Mouse (Mus musculus) layer of hippocampus, adult 11-12 months (tissue): Measurements from ENCODE around the gene St3gal3.

Experiments
- DNase-seq: peaks from one replicate; pipeline ENCODE4 v3.0.0; 2022; ENCODE audit warnings: low spot score

Gene St3gal3

DNA sequence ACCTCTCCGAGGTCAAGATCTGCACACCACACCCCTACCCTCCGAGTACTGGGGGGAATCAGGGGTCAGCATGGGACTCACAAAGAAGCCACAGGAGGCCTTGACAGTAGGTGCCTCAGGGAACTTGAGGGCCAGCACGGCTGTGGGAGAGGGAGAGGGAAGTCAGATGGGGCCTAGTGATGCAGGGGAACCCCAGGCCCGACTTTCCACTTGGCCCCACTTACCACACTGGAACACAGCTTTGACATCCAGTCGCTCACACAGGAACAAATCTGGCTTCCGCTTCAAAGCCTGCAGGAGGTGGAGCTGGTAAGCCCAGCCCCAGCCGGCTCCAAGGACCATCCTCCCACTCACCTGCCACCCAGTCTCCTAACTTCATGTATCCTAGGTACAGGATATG lies 239.4 kb downstream of the St3gal3 start:
- DNase-seq, result no peak

DNA sequence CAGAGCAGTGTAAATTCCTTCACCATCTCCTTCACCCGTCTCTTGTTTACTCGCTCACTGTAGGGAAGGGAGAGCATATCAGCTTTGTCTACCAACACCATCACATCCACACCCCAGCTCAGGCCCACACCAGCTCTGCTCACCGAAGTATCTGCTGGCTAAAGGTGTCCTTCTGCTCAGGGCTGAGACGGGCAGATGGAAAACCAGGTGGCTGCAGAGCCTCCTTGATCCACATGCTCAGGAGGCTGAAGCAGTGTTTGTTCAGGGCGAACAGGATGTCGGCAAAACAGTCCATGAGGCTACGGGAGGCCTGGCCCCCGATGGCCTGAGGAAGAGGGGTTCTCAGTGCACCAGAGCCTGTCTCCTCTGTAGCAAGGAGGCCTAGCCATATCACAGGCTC lies 240.1 kb downstream of the St3gal3 start:
- no peak for DNase-seq

DNA sequence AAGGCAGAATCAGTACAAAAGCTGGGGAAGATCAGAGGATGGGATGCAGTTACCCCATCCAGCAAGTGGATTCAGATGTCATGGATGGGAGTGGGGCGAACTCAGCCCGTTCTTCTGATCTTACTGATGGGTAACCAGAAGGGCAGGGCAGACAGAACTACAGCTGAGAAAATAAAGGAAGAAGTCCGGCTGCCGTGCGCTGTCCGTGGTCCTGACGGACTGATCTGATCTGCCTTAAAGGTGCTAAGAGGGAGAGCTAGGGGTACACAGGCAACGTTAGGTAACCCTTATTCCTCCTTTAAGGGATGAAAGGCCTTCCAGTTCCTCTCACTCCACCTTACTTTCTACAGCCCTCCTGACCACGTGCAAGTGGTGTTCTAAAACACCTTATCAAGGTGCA lies 241.3 kb downstream of the St3gal3 start:
- no peak for DNase-seq

DNA sequence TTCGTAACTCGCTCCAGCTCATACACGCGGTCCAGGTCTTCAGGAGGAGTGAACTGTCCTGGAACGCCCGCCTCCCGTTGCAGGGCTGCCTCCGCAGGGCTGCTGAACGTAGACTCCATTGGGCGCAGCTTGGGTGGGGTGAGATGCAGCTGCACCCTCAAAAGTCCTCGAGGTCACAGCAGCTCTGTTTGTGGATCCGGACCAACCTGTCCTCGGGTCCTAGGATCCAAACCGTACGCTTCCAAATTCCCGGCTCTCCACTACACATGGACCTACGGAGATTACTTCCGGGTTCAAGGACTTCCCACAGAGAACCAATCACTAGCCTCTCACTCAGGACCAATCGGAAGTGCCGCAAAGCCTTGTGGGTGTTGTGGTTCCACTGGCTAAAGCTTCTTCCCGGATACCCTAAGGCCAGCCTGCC lies 243.0 kb downstream of the St3gal3 start, which contains the start of gene Dph2:
Gene Dph2 (minus strand): TSS at position 295 of the 424 bp plus-strand sequence.
- DNase-seq, result peak; percentile 85

DNA sequence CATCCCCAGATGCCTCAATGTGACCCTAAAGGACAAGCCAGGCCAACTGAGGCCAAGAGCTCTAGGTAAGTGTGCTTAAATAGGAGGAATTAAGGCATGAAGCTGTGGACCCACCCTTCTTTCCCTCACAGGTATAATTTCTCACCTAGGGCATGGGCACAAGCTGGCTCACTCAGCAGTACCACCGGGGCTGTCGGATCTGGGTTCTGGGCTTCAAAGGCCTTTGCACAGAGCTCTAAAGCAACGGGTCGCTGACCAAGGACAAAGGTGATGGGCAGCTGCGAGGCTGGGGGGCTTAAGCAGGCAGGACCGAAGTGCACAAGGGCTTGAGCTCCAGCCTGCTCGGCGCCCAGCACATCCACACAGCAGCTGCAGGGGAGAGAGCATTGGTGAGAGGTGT lies 244.0 kb downstream of the St3gal3 start:
- DNase-seq, result no peak

DNA sequence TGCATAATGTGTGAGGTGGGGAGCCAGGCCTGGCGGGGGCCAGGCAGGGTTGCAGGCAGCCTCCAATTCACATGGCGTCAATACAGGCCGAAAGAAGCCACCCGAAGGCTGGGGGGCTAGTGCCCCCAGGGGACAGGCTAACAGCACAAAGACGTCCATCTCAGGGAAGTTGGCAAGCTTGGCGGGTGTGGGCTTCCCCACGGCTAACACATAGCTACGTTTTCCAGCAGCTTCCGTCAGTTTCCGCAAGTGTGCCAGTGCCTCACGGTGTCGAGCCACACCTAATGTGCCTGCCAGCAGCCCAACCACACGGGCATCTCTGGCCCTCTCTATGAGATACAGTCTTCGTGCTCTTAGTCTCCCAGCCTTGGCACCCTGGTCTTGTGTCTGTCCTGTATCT lies 244.7 kb downstream of the St3gal3 start:
- no peak for DNase-seq

DNA sequence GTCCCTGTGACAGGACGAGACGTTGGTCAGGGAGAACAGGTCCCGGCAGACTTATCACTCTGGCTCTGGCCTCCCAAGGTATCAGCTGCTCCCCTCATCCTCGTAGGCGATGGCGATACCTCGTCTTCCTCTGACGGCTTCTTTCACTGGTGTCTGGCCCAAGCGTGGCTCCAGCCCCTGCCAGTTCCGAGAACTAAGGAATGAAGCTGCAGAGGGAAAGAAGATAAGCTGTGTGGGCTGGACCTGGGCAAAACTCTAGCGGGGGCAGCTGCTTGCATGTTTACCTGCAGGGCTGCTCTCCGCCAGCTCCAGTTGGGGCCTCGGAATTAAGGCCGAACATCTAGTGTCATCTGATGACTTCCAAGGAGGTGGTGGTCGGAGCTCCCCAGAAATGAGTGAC lies 245.2 kb downstream of the St3gal3 start:
- no peak for DNase-seq

DNA sequence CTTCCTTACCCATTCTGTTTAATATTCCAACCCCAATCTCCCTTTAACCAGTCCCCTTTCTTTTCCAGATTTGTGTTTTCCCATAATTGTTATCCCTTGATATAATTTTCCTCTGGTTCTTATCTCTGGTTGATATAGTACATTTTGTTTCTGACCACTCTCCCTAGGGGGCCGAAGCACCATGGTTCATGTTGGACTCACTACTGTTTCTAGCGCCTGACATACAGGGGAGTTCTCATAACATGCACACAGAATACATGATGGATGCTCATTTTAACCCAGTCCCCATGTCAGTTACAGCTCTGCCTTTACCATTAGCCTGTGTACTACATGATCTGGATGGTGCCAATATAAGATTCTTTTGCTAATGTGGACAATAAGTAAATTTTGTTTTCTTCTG lies 246.8 kb downstream of the St3gal3 start:
- DNase-seq, result no peak

DNA sequence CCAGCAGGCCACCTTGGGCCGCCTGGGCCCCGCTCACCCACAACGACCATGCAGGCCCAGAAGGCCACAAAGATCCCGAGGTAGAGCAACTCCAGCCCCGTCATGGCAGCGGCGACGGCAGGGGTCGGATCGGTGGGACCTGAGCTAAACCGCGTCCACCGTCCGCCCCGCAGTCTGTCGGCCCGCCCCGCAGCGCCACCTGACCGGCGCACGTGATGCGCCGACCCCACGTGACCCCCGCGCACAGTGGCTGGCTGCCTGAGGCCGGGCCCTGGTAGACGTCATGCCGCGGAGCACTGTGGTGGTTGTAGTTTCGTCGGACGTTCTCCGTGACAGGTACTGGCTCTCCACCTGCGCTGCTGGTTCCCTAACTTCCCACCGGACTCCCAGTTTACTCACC lies 247.6 kb downstream of the St3gal3 start, which contains the start of gene Atp6v0b:
Gene Atp6v0b (minus strand): TSS at position 201 of the 400 bp plus-strand sequence.
- peak; percentile 96 for DNase-seq

DNA sequence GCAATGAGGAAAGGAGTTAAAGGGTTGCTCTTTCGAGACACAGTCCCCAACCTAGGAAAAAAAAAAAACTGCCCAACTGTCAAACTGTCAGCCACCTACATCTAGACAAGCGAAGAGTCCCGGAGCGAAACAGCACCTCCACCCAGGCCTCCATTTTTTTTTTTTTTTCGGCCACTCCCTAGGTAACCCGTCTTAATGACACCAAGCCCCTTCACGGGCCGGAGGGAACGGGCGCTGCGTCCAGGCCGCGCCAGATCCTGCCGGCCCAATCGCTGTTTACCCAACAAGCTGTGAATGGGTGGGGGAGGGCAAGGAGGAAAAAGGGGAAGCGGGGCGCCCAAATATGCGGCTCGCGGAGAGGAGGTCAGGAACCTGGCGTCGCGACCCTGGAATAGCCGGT lies 248.1 kb downstream of the St3gal3 start:
- peak; percentile 42 for DNase-seq

DNA sequence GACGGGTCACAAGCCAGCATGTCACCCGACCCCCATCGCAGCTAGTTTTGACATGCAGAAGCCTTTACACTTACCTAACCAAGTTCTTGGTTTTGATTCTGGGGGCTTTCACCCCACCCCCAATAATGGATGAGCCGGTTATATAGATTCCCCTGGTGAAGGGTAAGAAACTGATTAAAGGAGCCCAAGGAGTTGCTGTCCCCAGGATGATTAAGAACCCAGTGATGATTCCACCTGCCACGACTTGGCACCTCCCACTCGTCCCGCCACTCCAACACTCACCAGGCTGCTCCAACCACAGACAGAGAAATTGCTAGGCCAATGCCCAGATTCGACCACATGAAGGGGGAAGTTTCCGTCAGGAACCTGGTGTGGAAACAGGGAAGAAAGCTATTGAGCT lies 248.7 kb downstream of the St3gal3 start:
- DNase-seq, result no peak

DNA sequence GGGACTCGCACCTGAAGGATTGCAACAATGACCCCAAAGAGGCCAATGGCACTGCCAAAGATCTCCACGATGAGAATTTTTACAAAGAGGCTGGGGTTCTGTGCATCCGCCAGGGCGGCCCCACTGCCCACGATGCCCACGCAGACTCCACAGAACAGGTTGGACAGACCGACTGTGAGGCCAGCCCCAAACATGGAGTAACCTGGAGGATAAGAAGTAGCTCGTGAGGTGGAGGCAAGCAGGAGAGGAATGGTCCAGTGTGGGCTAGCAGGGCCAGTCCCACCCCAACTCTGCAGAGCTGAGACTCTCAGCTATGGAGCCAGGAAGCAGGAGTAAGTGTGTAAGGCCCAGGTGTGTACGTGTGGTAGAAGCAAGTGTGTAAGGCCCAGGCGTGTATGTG lies 249.6 kb downstream of the St3gal3 start:
- DNase-seq, result no peak

DNA sequence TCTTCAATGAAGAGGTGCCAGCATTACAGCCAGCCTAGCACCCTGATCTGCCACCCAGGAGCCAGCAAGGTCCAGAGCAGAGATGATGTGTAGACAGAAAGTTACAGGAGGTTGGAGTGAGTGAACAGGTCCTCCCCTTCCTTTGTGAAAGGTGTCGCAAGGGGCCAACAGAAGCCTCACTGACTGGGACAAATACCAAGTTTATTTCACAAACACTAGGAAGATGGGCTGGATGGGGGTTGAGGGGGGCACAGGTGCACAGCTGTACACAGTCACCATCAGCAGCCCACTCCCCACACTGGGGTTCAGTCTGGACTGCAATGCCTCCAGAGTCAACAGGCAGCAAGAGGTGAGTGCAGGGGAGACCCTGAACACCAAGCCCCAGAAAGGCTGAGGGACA lies 250.6 kb downstream of the St3gal3 start:
- DNase-seq, result no peak

DNA sequence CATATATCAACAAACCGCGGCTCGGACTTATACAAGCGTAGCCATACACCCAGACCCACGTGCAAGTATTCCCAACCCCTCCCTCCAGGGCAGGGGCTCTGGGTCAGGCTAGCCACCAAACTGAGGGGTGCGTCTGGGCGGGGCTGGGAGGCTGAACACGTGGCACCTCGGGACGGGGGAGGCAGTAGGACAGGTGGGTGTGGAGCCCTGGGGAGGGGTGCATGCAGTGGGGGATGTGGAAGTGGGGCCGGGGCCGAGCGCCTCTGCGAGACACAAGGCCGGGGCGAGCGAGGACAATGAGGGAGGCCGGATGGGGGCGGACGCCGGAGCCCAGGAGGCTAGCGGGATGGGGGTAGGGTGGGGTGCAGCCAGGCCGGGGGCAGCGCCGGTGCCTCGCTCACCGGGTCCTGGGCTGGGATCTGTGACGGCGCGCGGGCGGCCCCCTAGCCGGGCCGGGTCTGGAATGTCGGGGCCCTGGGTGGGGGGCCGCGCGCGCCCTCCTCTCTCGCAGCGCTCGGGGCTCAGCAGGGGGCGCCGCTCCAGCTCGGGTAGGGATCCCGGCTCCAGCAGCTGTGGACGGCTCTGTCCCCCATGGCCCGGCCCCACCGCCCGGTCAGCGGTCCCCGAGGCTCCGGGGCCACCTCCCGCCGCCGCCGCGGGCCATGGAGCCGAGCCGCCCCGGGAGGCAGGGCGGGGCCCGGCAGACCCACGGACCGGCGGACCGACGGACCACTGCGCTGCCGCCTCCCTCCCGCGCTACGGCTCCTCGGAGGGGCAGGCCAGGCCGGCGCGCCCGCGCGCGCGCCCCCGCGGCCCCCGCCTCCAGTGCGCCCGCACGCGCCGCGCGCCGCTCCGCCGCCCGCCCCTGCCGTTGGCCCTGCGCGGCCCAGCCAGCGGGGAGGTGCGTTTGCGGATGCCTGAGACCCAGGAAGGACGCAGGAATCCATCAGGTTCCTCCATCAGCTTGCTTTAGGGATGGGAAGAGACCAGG lies 251.7 kb downstream of the St3gal3 start, which contains the start of gene B4galt2:
Gene B4galt2 (minus strand): TSS at position 787 of the 991 bp plus-strand sequence.
- DNase-seq, result peak; percentile 63
